Mouse (Mus musculus) bone marrow, adult 2 months (tissue): ENCODE data around the gene Lrmda. TPM values are rescaled to one million over a fixed set of nuclear protein-coding genes. Genes with fewer than 3 reads are reported as not detected.

Source experiments
- H3K27ac ChIP-seq: fragments of 200-500 bp; 2 replicates; pipeline ENCODE4 v1.5.1; 2012; ENCODE audit warnings: low read depth, mild to moderate bottlenecking, control low read depth, inconsistent platforms, low read length; ENCODE audit not compliant: control insufficient read depth, poor library complexity, insufficient read depth
- H3K4me1 ChIP-seq: fragments of 200-500 bp; 2 replicates; pipeline ENCODE4 v1.6.1; 2011; ENCODE audit warnings: low read length; ENCODE audit not compliant: control insufficient read depth, insufficient read depth
- H3K4me3 ChIP-seq: fragments of 200-500 bp; replicated peaks from 2 replicates; pipeline ENCODE3; 2011; ENCODE audit warnings: mild to moderate bottlenecking, low read depth, low read length, control low read depth; ENCODE audit not compliant: control insufficient read depth
- CTCF ChIP-seq: fragments of 200-500 bp; IDR thresholded peaks from 2 replicates; pipeline ENCODE4 v1.5.1; 2011; ENCODE audit warnings: low read length, control low read depth; ENCODE audit not compliant: control insufficient read depth, insufficient read depth
- POLR2A ChIP-seq: fragments of 200-500 bp; IDR thresholded peaks from 2 replicates; pipeline ENCODE4 v1.6.1; 2011; ENCODE audit warnings: low read depth, mild to moderate bottlenecking, control low read depth, low read length, borderline replicate concordance; ENCODE audit not compliant: control insufficient read depth
- WGBS: fragments of 180-500 bp; shearing (Covaris S2); methylation state at CpG from one replicate; pipeline ENCODE4 v1.1.7; 2018; 5-methylcytosine and 5-hydroxymethylcytosine counted together
- polyA plus RNA-seq: library from polyadenylated mRNA; stranded (reverse); fragments of >200 nt; gene quantifications from 2 replicates; pipeline ENCODE4 v1.2.4, GENCODE M21; 2011; ENCODE audit warnings: low replicate concordance; ENCODE audit not compliant: missing spikeins, insufficient read depth, insufficient read length

The Lrmda gene
- polyA plus RNA-seq, 1 experiment, result 3.8 TPM

DNA sequence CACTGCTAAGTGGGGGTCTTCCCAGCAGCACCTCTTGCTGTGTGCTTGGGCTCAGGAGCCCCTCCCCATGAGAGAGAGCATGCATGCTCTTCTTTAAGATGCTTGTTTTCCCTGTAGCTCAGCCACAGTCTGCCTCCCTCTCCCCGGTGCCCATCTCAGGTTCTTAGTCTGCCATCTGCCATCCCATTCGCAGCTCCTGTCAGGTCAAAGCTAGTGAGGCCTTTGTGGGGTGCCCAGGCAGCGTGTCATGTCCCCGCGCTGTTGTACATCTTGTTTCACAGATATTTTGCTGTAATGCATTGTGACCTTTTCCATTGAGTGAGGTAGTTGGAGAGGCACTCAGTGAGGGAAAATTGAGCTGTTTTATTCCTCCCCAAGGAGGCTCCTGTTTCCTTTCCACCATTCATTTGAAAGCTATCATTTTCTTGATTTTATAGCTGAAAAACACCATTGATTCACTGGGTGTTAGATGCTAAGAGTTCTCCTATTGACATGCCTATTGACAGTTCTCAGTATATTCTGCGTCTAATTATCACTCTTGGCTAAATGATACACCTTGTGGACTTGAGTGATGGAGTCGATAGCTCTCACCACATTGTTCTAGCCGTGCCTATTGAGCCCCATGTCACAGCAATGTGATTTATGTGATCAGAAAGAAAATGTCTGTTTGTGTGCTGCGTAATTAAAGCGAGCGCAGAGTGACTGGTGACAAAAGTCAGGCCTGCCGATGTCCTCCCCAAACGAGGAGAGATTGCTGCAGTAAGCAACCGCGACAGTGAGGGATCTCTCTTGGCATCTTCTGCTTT is 335.5 kb downstream of the Lrmda start:
- TF ChIP-seq POLR2A, result no peak
- TF ChIP-seq CTCF, result no peak
- no peaks in the 10 kb centered on the region for H3K4me1 ChIP-seq
- WGBS, result 85% methylated on average over 15 of the region's 15 CpGs
- H3K27ac ChIP-seq, result no peak overlapping the region
- no peak overlapping the region for H3K4me3 ChIP-seq

DNA sequence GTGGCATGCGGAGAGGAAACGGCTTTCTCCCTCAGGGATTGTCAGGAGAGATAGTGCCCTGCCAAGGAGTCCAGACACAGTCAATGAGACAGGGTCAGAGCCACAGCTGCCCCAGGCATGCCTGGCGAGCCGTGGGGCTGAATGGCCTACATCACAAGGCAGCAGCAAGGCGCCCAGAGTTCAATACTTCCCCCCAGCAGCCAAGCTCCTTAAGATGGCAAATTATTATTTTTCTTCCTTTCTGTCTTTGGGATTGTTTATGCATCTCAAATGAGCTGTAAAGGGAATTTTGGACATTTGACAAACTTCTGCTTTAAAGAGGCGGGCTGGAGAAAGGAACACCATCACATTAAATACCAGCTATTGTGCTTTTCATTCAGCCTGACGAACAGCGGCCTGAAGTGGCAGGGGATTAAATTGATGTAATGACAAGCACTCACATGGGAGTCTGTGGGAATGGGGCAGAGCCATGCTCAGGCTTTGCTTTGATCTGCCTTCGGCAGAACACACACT is 338.5 kb downstream of the Lrmda start:
- no peak overlapping the region for H3K27ac ChIP-seq
- whole genome bisulfite sequencing, result 78% methylated on average over 9 of the region's 9 CpGs
- no peak overlapping the region for H3K4me3 ChIP-seq
- no peaks in the 10 kb centered on the region for H3K4me1 ChIP-seq
- TF ChIP-seq POLR2A (no peak), CTCF (no peak)

DNA sequence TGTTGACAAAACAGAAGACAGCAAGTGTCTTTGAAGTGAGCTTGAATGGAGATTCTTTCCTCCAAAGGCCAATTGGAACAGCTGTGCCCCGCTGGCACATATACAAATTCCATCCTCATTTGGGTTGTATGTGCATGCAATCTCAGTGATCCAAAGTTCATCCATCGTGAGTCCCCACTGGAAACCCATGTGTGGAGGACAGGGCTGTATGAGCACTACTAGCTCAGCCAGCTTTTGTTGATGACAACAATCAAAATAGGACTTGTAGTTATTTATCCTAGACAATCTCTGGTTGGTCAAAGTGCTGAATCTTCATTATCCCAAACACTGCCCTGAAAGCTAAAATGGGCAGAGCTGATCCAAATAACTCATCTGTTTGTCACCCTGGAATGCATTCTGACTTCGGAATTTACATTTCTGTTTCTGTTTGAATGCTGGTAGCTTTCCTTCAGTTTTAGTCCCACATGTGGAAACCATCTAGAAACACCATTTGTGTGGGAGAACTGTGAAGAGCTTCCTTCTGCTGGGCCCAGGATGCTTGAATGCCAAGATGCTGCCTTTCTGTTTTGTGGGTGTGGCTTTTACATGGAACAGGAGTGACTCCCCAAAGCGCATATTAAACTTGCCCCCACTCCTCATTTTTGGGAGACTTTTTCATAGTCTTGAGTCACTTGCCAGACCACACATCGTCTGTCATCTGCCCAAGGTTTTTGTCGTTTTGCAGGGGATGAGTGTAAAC is 344.7 kb downstream of the Lrmda start:
- WGBS, result 84% methylated on average over 6 of the region's 6 CpGs
- TF ChIP-seq CTCF (no peak), POLR2A (no peak)
- no peaks in the 10 kb centered on the region for H3K4me1 ChIP-seq
- no peak overlapping the region for H3K27ac ChIP-seq
- no peak overlapping the region for H3K4me3 ChIP-seq

DNA sequence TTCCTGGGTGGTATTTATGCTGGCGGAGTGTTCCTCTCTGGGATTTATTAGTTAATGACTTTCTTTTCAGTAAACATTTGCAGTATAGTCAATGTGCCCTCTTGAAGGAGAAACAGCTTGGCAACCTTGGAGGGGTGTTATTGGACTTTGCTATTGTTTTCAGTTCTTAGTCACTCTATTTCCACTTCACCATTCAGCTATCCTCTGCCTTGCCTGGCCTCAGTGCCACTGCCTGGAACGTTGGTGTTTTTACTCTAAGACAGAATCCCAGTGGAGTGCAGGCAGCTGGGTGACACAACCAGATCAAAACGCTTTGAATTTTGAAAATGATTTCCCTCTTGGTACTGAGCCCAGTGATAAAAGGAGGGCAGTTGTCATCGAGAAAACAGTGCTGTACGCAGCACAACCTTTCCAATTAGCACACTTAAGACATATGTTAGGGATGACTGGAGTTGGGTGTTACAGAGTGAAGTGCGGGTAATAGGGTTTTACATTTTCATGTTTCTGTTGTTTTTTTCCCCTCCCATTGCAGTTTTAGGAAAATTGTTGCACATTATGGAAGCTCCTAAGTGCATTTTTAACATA is 345.4 kb downstream of the Lrmda start:
- 73% methylated on average over 6 of the region's 6 CpGs for WGBS
- H3K4me1 ChIP-seq, result no peaks in the 10 kb centered on the region
- H3K4me3 ChIP-seq, result no peak overlapping the region
- no peak overlapping the region for H3K27ac ChIP-seq
- TF ChIP-seq POLR2A (no peak), CTCF (no peak)

DNA sequence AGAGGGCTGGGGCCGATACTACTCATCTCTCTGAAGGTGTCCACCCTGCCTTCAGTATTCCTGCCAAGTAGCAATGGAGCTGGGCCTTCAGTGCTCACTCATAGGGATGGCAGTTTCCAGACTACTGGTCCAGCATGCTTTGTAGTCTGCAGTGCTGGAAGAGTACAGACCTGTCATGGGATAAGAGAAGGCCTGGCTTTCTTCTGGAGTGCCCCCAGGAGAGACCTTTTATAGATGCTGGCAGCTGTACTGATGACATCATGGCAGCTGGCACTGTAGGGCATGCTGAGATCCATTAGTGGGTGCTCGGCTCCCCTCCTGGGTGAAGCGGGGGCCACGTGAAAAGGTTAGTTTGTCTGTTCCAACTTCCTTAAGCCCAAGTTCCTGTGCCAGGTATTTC is 348.1 kb downstream of the Lrmda start:
- no peak for TF ChIP-seq POLR2A
- no peak for TF ChIP-seq CTCF
- Histone ChIP-seq H3K4me3 (no peak overlapping the region), H3K27ac (no peak overlapping the region), H3K4me1 (no peaks in the 10 kb centered on the region)
- WGBS, result 85% methylated on average over 4 of the region's 4 CpGs

DNA sequence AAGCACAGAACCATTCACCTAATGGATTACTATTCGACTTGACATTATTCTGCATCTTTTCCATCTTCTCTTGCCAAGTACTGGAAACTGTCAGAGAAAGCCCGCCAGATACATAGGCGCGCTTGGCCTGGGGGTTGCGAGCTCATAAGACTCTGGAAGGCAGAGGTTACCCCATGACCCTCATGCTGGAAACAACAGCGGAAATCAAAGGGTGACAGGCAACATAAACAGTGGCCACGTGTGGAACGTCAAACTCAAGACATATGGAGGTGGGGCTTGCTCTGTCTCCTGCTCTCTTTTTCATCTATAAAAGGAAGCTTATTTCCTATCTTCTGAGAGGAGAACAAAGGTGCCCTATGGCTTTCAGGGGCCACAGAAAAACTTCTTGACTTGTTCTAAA is 351.6 kb downstream of the Lrmda start:
- TF ChIP-seq CTCF (no peak), POLR2A (no peak)
- Histone ChIP-seq H3K27ac (no peak overlapping the region), H3K4me3 (no peak overlapping the region), H3K4me1 (no peaks in the 10 kb centered on the region)
- 81% methylated on average over 8 of the region's 8 CpGs for WGBS

DNA sequence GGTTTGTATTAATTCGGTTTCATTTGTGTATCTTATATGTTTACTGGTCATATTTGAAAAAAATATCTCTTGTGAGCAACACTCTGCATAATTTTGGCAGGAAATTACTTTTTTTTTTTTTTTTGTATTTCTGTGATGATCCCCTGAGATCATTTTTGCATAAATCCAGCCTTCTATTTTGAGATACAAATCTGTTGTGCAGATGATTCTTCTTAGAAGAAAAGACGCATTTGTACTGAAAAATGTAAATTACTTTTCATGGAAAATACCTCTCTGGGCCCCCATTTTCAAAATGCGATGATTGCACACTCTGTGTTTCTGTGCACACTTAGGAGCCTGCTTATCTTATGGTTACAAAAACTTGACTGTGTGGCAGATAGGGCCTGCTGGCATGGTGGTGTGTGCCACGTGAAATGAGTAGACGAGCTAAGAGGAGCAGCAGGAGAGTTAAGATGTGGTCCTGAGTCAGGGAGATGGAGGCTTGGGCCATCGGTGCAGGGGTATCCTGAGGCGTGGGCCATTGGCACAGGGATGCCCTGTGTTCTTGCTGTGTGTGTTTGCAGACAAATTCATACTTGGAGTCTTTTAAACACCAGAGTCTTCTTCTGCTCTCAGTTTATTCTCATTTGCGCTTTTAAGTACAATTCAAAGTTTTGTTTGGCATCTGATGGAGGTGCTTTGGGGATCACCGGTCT is 353.3 kb downstream of the Lrmda start:
- WGBS, result 75% methylated on average over 9 of the region's 9 CpGs
- Histone ChIP-seq H3K4me1 (no peaks in the 10 kb centered on the region), H3K4me3 (no peak overlapping the region), H3K27ac (no peak overlapping the region; the same call in 1 of the 2 replicates)
- no peak for TF ChIP-seq CTCF
- no peak for TF ChIP-seq POLR2A

DNA sequence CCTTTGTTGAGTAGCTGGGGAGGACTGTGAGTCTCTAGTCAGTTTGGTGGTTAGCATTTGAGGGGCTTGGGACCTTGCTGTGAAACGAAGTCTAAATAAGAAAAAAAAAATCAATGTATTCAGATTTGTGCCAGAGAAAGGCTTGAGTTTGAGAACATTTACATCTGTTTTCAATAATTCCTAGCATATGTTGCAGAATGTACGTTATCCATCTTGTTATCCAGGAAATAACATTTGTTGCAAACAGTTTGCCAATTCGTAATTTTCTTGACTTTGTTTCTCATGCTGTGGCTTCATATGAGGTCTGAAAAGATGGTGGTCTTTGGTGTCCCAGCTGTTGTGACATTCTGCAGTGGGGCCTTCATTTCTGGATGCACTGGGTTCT is 353.8 kb downstream of the Lrmda start:
- no peaks in the 10 kb centered on the region for H3K4me1 ChIP-seq
- 72% methylated on average over 3 of the region's 3 CpGs for WGBS
- H3K27ac ChIP-seq, result no peak overlapping the region
- H3K4me3 ChIP-seq, result no peak overlapping the region
- no peak for TF ChIP-seq CTCF
- no peak for TF ChIP-seq POLR2A
